Mouse (Mus musculus): ENCODE data around the gene Wdr95. TPM values are rescaled to one million over a fixed set of nuclear protein-coding genes. Genes with fewer than 3 reads are reported as not detected.

Gene Wdr95
- polyA plus RNA-seq, 1 experiment = 0.29 TPM

- Histone ChIP-seq H3K79me3 (ENCODE audit: low read depth) (no peaks in the 10 kb centered on the region), H3K36me3 (ENCODE audit: control insufficient read depth, insufficient read depth) (no peaks in the 10 kb centered on the region), H3K79me2 (ENCODE audit: control insufficient read depth, insufficient read depth) (no peaks in the 10 kb centered on the region), H3K27me3 (ENCODE audit: control insufficient read depth, insufficient read depth, insufficient read length) (no peaks in the 10 kb centered on the region), H3ac (ENCODE audit: control insufficient read depth, insufficient read length, low read depth) (no peak overlapping the region), H3K4me3 (ENCODE audit: insufficient read depth, poor library complexity, severe bottlenecking) (no peak overlapping the region)
- TF ChIP-seq FOSL1 (IDR thresholded peaks at IDR 0.05; ENCODE audit: insufficient read depth, low read length, poor library complexity, severe bottlenecking) = no peak
- TF ChIP-seq MYOD1 (IDR thresholded peaks at IDR 0.05; ENCODE audit: control insufficient read depth, insufficient read length, low read depth) = no peak
Observed at GRCm38 (mm10) chr5:149658022-149658421, 129.5 kb downstream of the Wdr95 start.

- no peaks in the 10 kb centered on the region for H3K36me3 ChIP-seq (ENCODE audit: control insufficient read depth, insufficient read depth)
- H3ac ChIP-seq (ENCODE audit: control insufficient read depth, insufficient read length, low read depth) = no peak overlapping the region
- no peaks in the 10 kb centered on the region for H3K79me2 ChIP-seq (ENCODE audit: control insufficient read depth, insufficient read depth)
- no peak overlapping the region for H3K4me3 ChIP-seq (ENCODE audit: insufficient read depth, poor library complexity, severe bottlenecking)
- TF ChIP-seq CEBPB (IDR thresholded peaks at IDR 0.05; ENCODE audit: low read depth) = no peak
- TF ChIP-seq CTCF (IDR thresholded peaks at IDR 0.05; ENCODE audit: control insufficient read depth, insufficient read depth, insufficient read length) = no peak
- no peak for TF ChIP-seq MYOD1 (IDR thresholded peaks at IDR 0.05; ENCODE audit: control insufficient read depth, insufficient read length, low read depth)
- TF ChIP-seq MYOG (IDR thresholded peaks at IDR 0.05; ENCODE audit: control insufficient read depth, extremely low read depth, insufficient read length) = no peak
- TF ChIP-seq MAX (IDR thresholded peaks at IDR 0.05) = no peak
- TF ChIP-seq USF1 (IDR thresholded peaks at IDR 0.05; ENCODE audit: low read depth) = no peak
- no peak for TF ChIP-seq FOSL1 (IDR thresholded peaks at IDR 0.05; ENCODE audit: insufficient read depth, low read length, poor library complexity, severe bottlenecking)
- H3K79me3 ChIP-seq (ENCODE audit: low read depth) = no peaks in the 10 kb centered on the region
- H3K27me3 ChIP-seq (ENCODE audit: control insufficient read depth, insufficient read depth, insufficient read length) = no peaks in the 10 kb centered on the region
Observed at GRCm38 (mm10) chr5:149658741-149659413, 130.4 kb downstream of the Wdr95 start.

- H3ac ChIP-seq (ENCODE audit: control insufficient read depth, insufficient read length, low read depth) = no peak overlapping the region
- H3K36me3 ChIP-seq (ENCODE audit: control insufficient read depth, insufficient read depth) = no peaks in the 10 kb centered on the region
- no peak overlapping the region for H3K4me3 ChIP-seq (ENCODE audit: insufficient read depth, poor library complexity, severe bottlenecking)
- no peaks in the 10 kb centered on the region for H3K79me2 ChIP-seq (ENCODE audit: control insufficient read depth, insufficient read depth)
- no peak for TF ChIP-seq CTCF (IDR thresholded peaks at IDR 0.05; ENCODE audit: control insufficient read depth, insufficient read depth, insufficient read length)
- no peak for TF ChIP-seq CEBPB (IDR thresholded peaks at IDR 0.05; ENCODE audit: low read depth)
- no peak for TF ChIP-seq FOSL1 (IDR thresholded peaks at IDR 0.05; ENCODE audit: insufficient read depth, low read length, poor library complexity, severe bottlenecking)
- TF ChIP-seq MAX (IDR thresholded peaks at IDR 0.05) = no peak
- TF ChIP-seq MYOG (IDR thresholded peaks at IDR 0.05; ENCODE audit: control insufficient read depth, extremely low read depth, insufficient read length) = no peak
- no peak for TF ChIP-seq USF1 (IDR thresholded peaks at IDR 0.05; ENCODE audit: low read depth)
- no peak for TF ChIP-seq MYOD1 (IDR thresholded peaks at IDR 0.05; ENCODE audit: control insufficient read depth, insufficient read length, low read depth)
- H3K79me3 ChIP-seq (ENCODE audit: low read depth) = no peaks in the 10 kb centered on the region
- no peaks in the 10 kb centered on the region for H3K27me3 ChIP-seq (ENCODE audit: control insufficient read depth, insufficient read depth, insufficient read length)
Observed at GRCm38 (mm10) chr5:149659414-149659780, 130.9 kb downstream of the Wdr95 start.

- Histone ChIP-seq H3ac (ENCODE audit: control insufficient read depth, insufficient read length, low read depth) (no peak overlapping the region), H3K79me2 (ENCODE audit: control insufficient read depth, insufficient read depth) (no peaks in the 10 kb centered on the region), H3K27me3 (ENCODE audit: control insufficient read depth, insufficient read depth, insufficient read length) (no peaks in the 10 kb centered on the region), H3K36me3 (ENCODE audit: control insufficient read depth, insufficient read depth) (no peaks in the 10 kb centered on the region), H3K4me3 (ENCODE audit: insufficient read depth, poor library complexity, severe bottlenecking) (no peak overlapping the region), H3K79me3 (ENCODE audit: low read depth) (no peaks in the 10 kb centered on the region)
- TF ChIP-seq CEBPB (IDR thresholded peaks at IDR 0.05; ENCODE audit: low read depth) (no peak), USF1 (IDR thresholded peaks at IDR 0.05; ENCODE audit: low read depth) (no peak), MYOG (IDR thresholded peaks at IDR 0.05; ENCODE audit: control insufficient read depth, extremely low read depth, insufficient read length) (no peak), FOSL1 (IDR thresholded peaks at IDR 0.05; ENCODE audit: insufficient read depth, low read length, poor library complexity, severe bottlenecking) (no peak), MYOD1 (IDR thresholded peaks at IDR 0.05; ENCODE audit: control insufficient read depth, insufficient read length, low read depth) (no peak), MAX (IDR thresholded peaks at IDR 0.05) (no peak), CTCF (IDR thresholded peaks at IDR 0.05; ENCODE audit: control insufficient read depth, insufficient read depth, insufficient read length) (no peak)
Observed at GRCm38 (mm10) chr5:149661428-149661827, 132.9 kb downstream of the Wdr95 start.

Other genes starting within 250 kb of the Wdr95 start
- 0.09 TPM for gene Medag, start 116.9 kb upstream of the Wdr95 start, polyA plus RNA-seq (2012; fragmentation: generic; extraction: Trizol)
- 0.28 TPM for gene Tex26, start 89.0 kb upstream of the Wdr95 start, polyA plus RNA-seq (2012; fragmentation: generic; extraction: Trizol)
- gene Hsph1, start 107.7 kb downstream of the Wdr95 start, polyA plus RNA-seq (2012; fragmentation: generic; extraction: Trizol) = 74.1 TPM
- gene B3glct, start 149.6 kb downstream of the Wdr95 start, polyA plus RNA-seq (2012; fragmentation: generic; extraction: Trizol) = 4.6 TPM